Mouse (Mus musculus): ENCODE measurements at regions not wholly inside any gene's neighbourhood (a gene's known extent, or its start where the extent isn't known, plus 50 kb on each side); places are given as distances from the start of the nearest gene placed in this dataset.

DNA sequence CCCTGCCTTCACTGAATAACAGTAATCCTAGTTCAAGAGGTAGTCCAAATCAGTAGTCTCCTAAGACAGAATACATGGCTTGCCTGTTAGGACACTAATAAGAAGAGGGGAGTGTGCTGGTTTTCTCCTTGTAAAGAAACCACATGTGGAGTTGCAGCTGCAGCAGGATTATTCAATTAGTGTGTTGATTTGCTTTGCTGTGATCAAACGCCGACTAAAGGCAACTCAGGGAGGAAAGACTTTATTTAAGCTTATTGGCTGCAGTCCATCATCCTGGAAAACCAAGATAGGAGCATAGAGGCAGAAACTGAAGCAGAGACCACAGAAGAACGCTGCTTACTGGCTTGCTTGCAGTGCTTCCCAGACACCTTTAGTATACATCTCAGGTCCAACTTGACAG, 57.9 kb upstream of the Tac1 start:
- no peak for TF ChIP-seq POLR2AphosphoS5 (IDR thresholded peaks at IDR 0.05; ENCODE audit: insufficient replicate concordance, low read depth, low read length)
- no peak for TF ChIP-seq CTCF (IDR thresholded peaks at IDR 0.05; ENCODE audit: low read depth, low read length)
- TF ChIP-seq TAL1 (conservative IDR thresholded peaks at IDR 0.05; ENCODE audit: low read depth, low read length) = no peak
